Mouse (Mus musculus): Measurements from ENCODE around the gene Vwa3b. TPM values are rescaled to one million over a fixed set of nuclear protein-coding genes. Genes with fewer than 3 reads are reported as not detected.

The Vwa3b gene
- polyA plus RNA-seq, 1 experiment from 2014 or later, result 0.29 TPM

DNA sequence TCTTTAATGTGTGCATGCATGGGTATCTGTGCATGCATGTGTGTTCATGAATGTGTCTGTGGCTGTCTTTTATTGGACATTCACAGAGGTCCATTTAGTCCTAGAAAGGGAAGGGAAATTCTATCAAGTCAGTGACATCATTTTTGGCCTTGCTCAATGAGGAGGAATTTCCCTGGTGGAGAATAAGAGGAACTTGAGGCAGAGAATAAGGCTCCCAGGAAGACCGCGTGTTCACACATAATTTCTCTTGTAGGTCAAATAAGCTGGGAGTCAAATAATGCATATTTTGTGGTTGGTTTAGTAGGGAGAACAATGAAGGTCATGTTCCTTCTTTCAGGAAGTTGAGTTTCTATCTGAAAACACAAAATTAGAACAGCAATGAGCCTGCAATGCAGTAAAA, 13.4 kb upstream of the Vwa3b start:
- H3K27me3 ChIP-seq, result no peaks in the 10 kb centered on the region
- 88% methylated on average over 2 of the region's 2 CpGs for WGBS
- no peaks in the 10 kb centered on the region for H3K4me1 ChIP-seq (replicated peaks)
- H3K4me2 ChIP-seq, result no peak overlapping the region
- no peaks in the 10 kb centered on the region for H3K36me3 ChIP-seq
- no peaks in the 10 kb centered on the region for H3K9me3 ChIP-seq (replicated peaks)
- H3K27ac ChIP-seq, result no peak overlapping the region
- ATAC-seq (replicated peaks; ENCODE audit: insufficient number of reproducible peaks, insufficient read depth, low FRiP score, low read depth), result no peak
- H3K9ac ChIP-seq, result no peak overlapping the region
- no peak overlapping the region for H3K4me3 ChIP-seq

DNA sequence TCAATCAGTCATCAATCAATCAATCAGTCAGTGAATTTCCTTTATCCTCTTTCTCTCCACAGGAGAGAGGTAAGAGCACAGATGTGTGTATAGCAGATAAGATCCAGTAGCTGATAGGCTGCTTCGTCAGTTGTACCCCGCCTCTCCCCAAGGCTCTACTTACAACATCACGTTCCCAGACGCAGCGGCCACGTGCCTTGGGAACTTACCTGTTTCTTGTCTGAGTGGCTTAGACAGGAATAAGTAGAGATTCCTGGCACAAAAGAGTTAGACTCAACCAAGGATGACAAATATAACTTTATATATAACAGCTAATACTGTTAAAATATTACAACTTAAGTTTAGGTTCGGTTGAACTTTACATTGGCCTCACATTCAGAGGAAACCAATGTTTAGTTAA, 12.7 kb upstream of the Vwa3b start:
- H3K9ac ChIP-seq, result no peak overlapping the region
- H3K27ac ChIP-seq, result no peak overlapping the region
- H3K27me3 ChIP-seq, result no peaks in the 10 kb centered on the region
- H3K36me3 ChIP-seq, result no peaks in the 10 kb centered on the region
- no peak for ATAC-seq (replicated peaks; ENCODE audit: insufficient number of reproducible peaks, insufficient read depth, low FRiP score, low read depth)
- H3K4me3 ChIP-seq, result no peak overlapping the region
- H3K9me3 ChIP-seq (replicated peaks), result no peaks in the 10 kb centered on the region
- no peak overlapping the region for H3K4me2 ChIP-seq
- no peaks in the 10 kb centered on the region for H3K4me1 ChIP-seq (replicated peaks)
- WGBS, result 46% methylated on average over 7 of the region's 7 CpGs

DNA sequence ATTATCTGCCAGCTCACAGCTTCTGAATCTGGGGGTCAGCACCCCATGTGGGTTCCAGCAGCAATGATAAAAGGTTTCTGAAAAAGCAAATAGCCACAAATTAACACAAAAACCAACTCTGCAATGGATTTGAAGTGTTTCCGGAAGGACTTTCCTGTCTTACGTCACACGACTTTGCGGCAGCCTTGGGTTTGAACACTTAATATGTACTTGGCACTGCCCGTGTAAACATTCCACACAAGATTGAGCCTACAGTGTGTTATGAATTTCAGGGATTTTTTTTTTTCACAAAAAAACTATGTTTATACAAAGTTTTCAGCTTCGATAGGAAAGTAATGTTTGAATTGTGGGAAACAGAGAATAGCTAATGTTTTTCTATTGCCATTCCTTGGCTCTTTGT, 7.4 kb upstream of the Vwa3b start:
- Histone ChIP-seq H3K4me3 (no peak overlapping the region), H3K27ac (no peak overlapping the region), H3K9ac (no peak overlapping the region), H3K4me2 (no peak overlapping the region), H3K27me3 (no peaks in the 10 kb centered on the region), H3K9me3 (replicated peaks) (no peaks in the 10 kb centered on the region), H3K36me3 (no peaks in the 10 kb centered on the region), H3K4me1 (replicated peaks) (no peaks in the 10 kb centered on the region)
- 77% methylated on average over 6 of the region's 6 CpGs for WGBS
- no peak for ATAC-seq (replicated peaks; ENCODE audit: insufficient number of reproducible peaks, insufficient read depth, low FRiP score, low read depth)

DNA sequence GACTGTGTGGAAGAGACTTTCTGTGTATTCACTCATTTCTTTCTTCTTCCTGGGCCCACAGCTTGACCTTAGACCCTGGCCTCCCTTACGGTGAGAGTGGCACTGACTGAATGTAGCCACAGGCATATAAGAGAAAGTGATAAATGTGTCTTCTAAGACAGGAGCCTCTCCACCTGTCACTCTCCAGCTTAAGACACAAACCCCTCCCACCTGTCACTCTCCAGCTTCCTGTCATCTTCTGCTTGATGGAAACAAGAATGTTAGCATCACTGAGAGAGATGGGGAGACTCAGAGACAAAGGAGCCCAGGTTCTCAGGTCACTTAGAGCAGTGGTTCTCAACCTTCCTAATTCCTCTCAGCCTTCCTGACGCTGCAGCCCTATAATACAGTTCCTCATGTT, 3.7 kb upstream of the Vwa3b start:
- whole genome bisulfite sequencing, result 68% methylated on average over 2 of the region's 2 CpGs
- ATAC-seq (replicated peaks; ENCODE audit: insufficient number of reproducible peaks, insufficient read depth, low FRiP score, low read depth), result no peak
- no peaks in the 10 kb centered on the region for H3K36me3 ChIP-seq

DNA sequence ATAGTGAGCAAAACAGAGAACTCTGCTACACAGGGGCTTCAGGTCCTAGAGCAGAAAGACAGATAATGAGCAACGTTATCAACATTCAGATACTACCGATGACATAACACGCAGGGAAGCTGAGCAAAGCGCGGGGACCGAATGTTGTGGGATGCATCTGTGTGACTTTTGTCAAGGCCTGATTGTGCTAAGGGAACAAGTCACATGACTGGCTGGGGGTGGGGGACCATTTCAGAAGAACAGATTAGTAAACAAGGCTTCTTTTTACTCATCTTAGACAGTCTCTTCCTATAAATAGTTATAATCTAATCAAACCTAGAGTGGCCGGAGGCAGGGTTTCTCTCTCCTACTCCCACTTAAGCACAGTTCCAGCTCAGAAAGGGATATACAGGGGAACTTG, 1.7 kb upstream of the Vwa3b start:
- no peak for ATAC-seq (replicated peaks; ENCODE audit: insufficient number of reproducible peaks, insufficient read depth, low FRiP score, low read depth)
- Histone ChIP-seq H3K36me3 (no peaks in the 10 kb centered on the region), H3K27ac (no peak overlapping the region), H3K9ac (no peak overlapping the region), H3K4me2 (no peak overlapping the region), H3K4me1 (replicated peaks) (peaks cover 8% of the 10 kb centered on the region), H3K27me3 (no peaks in the 10 kb centered on the region), H3K9me3 (replicated peaks) (no peaks in the 10 kb centered on the region), H3K4me3 (no peak overlapping the region)
- 63% methylated on average over 7 of the region's 7 CpGs for WGBS

More for the DNA sequence above, 3.7 kb upstream of the Vwa3b start:
- no peaks in the 10 kb centered on the region for H3K9me3 ChIP-seq (replicated peaks)
- H3K9ac ChIP-seq, result no peak overlapping the region
- no peak overlapping the region for H3K4me3 ChIP-seq
- H3K27ac ChIP-seq, result no peak overlapping the region
- H3K4me2 ChIP-seq, result no peak overlapping the region
- H3K27me3 ChIP-seq, result no peaks in the 10 kb centered on the region
- no peaks in the 10 kb centered on the region for H3K4me1 ChIP-seq (replicated peaks)

DNA sequence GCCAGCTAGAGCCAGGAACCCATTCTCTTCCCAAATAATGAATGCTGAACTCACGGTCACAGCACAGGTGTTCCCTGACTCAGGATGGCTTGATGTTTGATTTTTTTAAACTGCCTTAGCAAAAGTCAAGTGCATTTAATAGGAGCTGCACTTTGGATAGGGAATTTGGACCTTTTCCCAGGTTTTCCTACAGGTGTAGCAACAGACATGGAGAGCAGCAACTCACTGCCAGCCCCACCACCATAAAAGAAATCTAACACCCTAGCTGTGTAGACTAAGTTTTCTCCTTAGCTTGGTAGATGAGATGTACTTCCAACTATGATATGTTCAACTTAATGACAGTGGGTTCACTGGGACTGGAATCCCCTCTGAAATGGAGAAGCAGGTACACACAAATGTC, 1.0 kb upstream of the Vwa3b start:
- H3K9ac ChIP-seq, result no peak overlapping the region
- H3K4me2 ChIP-seq, result no peak overlapping the region
- no peaks in the 10 kb centered on the region for H3K36me3 ChIP-seq
- peaks cover 10% of the 10 kb centered on the region for H3K4me1 ChIP-seq (replicated peaks)
- 87% methylated on average over 1 of the region's 1 CpGs for WGBS
- 0 out of 2 replicates have a peak, but pooled peaks cover 3% of the 10 kb centered on the region for H3K27me3 ChIP-seq
- H3K27ac ChIP-seq, result no peak overlapping the region
- no peak for ATAC-seq (replicated peaks; ENCODE audit: insufficient number of reproducible peaks, insufficient read depth, low FRiP score, low read depth)
- no peaks in the 10 kb centered on the region for H3K9me3 ChIP-seq (replicated peaks)
- no peak overlapping the region for H3K4me3 ChIP-seq

DNA sequence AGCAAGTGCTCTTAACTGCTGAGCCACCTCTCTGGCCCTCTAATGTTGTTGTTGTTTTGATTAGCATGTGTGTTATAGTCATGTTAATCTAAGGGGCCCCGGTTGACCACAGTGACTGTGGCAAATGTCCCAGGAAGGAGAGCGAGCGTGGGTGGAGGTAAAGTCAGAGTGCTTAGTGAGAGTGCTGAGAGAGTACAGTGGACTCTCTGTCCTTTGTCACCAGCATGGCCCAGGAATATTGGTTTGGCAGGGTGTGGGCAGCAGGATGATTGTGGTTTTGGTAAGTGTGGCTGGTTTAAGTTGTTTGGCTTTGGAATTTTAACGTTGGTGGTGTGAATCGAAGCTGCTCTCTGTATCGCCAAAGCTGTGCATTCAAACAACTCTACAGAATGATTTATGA, 470 bp downstream of the Vwa3b start:
- no peak overlapping the region for H3K27ac ChIP-seq
- H3K4me1 ChIP-seq (replicated peaks), result peaks cover 10% of the 10 kb centered on the region
- no peaks in the 10 kb centered on the region for H3K36me3 ChIP-seq
- H3K27me3 ChIP-seq, result 0 out of 2 replicates have a peak, but pooled peaks cover 3% of the 10 kb centered on the region
- H3K9me3 ChIP-seq (replicated peaks), result no peaks in the 10 kb centered on the region
- no peak overlapping the region for H3K4me2 ChIP-seq
- H3K4me3 ChIP-seq, result no peak overlapping the region
- 75% methylated on average over 6 of the region's 6 CpGs for WGBS
- H3K9ac ChIP-seq, result no peak overlapping the region
- no peak for ATAC-seq (replicated peaks; ENCODE audit: insufficient number of reproducible peaks, insufficient read depth, low FRiP score, low read depth)

DNA sequence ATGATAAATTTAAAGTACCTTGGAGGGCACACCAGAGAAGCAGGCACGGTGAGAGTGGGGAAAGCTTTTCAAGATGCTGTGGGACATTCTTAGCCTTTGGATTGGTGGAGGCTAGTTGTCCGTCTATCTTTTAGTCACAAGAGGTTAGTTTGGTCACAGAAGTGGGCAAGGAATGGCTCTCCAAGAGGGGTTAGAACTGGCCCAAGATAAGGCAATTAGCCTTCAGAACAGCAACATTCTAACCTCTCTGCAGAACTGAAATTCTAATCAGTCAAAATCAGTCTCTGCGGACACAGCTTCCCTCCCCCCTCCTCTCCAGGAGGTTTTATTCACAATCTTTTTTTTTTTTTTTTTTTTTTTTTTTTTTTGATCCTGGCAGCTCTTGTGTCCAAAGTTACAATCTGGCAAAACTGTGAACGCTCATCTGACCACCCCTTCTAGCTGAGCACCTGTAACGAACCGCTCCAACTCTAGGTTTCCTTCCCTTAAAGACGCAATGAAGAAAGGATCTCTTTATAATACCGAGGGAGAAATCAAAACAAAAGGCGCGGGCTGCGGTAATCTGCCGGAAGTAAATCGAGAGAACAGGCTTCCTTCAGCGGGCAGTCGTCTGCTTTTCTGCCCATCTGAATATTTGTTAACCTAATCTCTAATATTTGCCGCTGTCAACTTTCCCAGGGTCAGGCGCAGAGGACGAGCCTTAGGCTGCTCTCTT, 2.2 kb downstream of the Vwa3b start:
- peak overlapping the region; percentile 3; the same call in 1 of the 2 replicates for H3K9ac ChIP-seq
- H3K4me2 ChIP-seq, result peak overlapping the region; percentile 80
- H3K36me3 ChIP-seq, result no peaks in the 10 kb centered on the region
- H3K4me1 ChIP-seq (replicated peaks), result peaks cover 10% of the 10 kb centered on the region
- H3K9me3 ChIP-seq (replicated peaks), result no peaks in the 10 kb centered on the region
- 0 out of 2 replicates have a peak, but pooled peaks cover 3% of the 10 kb centered on the region for H3K27me3 ChIP-seq
- ATAC-seq (replicated peaks; ENCODE audit: insufficient number of reproducible peaks, insufficient read depth, low FRiP score, low read depth), result no peak
- WGBS, result 8% methylated on average over 18 of the region's 18 CpGs
- H3K4me3 ChIP-seq, result peak overlapping the region; percentile 54
- no peak overlapping the region for H3K27ac ChIP-seq

DNA sequence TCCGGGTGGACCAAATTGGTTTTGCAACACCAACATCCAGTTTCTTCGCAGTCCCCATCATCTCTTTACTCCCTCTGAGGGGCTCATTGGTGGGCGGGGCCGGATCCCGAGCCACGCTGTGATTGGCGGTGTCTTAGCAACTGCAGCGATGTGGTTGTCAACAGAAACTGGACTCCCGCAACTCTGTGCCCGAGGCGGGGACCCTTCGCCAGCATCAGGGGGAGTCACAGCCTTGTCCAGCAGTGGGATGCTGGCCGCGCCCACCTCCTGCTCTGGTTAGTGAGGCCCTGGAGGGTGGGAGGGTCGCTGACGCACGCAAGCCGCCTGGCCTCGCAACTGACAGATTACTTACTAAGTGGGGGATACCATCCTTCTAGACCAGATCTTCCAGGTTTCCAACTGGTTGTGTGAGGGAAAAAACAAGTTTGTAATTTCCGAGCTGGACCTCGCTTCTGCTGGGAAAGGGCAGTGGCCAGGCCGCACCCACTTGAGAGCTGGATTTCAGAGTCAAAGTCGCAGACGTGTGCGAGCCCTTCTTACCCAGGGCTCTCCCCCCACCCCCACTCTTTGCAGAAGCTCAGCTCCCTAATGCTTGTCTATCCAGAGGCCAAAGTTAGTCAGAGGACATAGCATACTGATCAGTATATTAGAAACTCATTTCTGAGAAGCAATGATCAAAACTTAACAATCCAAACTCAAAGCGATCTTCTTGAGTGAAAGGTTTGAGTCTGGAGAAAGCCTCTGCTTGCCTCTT, 2.9 kb downstream of the Vwa3b start:
- 3% methylated on average over 26 of the region's 26 CpGs for WGBS
- Histone ChIP-seq H3K9ac (peak overlapping the region; percentile 3; the same call in 1 of the 2 replicates), H3K36me3 (no peaks in the 10 kb centered on the region), H3K4me2 (peak overlapping the region; percentile 80), H3K4me3 (peak overlapping the region; percentile 54), H3K27ac (no peak overlapping the region), H3K4me1 (replicated peaks) (peaks cover 10% of the 10 kb centered on the region), H3K9me3 (replicated peaks) (no peaks in the 10 kb centered on the region), H3K27me3 (0 out of 2 replicates have a peak, but pooled peaks cover 3% of the 10 kb centered on the region)
- peak; percentile 76 for ATAC-seq (replicated peaks; ENCODE audit: insufficient number of reproducible peaks, insufficient read depth, low FRiP score, low read depth)

DNA sequence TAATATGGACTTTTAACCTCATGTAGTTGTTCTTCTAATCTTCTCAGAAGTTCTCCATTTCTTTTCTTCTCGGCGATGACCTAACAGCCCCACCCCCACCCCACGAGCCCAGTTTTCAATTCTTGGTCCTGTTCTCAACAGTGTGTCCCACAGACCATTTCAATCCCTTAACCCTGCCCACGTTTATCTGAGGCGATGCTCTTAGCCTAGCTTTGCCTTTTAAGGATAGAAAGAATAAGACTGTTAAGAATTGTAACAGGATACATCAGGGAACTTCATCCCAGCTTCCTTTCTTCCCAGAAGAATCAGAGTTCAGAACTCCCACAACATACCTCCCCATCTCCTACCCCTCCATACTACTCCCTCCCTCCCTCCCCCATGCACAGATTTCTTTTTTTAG, 3.5 kb downstream of the Vwa3b start:
- no peak overlapping the region for H3K27ac ChIP-seq
- WGBS, result 38% methylated on average over 5 of the region's 5 CpGs

DNA sequence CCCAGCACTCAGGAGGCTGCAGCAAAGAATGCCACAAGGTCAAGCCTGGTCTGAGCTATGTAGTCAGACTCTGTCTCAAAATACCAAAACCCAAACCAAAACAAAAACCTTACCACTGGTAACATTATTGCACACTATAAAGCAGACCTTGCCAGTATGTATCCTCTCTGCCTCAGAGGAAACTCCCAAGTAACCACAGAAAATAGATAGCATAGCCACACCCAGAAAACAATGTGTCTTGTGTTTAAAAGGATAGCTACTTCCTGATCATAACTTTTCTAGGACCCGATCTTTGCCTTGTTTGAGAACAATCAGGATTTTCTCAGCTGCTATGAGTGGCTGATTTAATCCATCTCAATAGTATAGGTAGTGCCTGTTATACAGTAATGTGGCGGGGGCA, 4.3 kb downstream of the Vwa3b start:
- Histone ChIP-seq H3K36me3 (no peaks in the 10 kb centered on the region), H3K27me3 (0 out of 2 replicates have a peak, but pooled peaks cover 3% of the 10 kb centered on the region), H3K4me2 (no peak overlapping the region), H3K4me1 (replicated peaks) (peaks cover 10% of the 10 kb centered on the region), H3K9ac (no peak overlapping the region), H3K9me3 (replicated peaks) (no peaks in the 10 kb centered on the region), H3K4me3 (no peak overlapping the region), H3K27ac (no peak overlapping the region)
- ATAC-seq (replicated peaks; ENCODE audit: insufficient number of reproducible peaks, insufficient read depth, low FRiP score, low read depth), result no peak
- WGBS, result 67% methylated on average over 2 of the region's 2 CpGs

More for the DNA sequence above, 3.5 kb downstream of the Vwa3b start:
- Histone ChIP-seq H3K4me2 (peak overlapping the region; percentile 80), H3K4me1 (replicated peaks) (peaks cover 10% of the 10 kb centered on the region), H3K4me3 (peak overlapping the region; percentile 54), H3K27me3 (0 out of 2 replicates have a peak, but pooled peaks cover 3% of the 10 kb centered on the region), H3K36me3 (no peaks in the 10 kb centered on the region), H3K9ac (no peak overlapping the region), H3K9me3 (replicated peaks) (no peaks in the 10 kb centered on the region)
- ATAC-seq (replicated peaks; ENCODE audit: insufficient number of reproducible peaks, insufficient read depth, low FRiP score, low read depth), result no peak
